Mouse (Mus musculus) limb, embryonic 13.5 days (tissue): Measurements from ENCODE around the gene Serping1. TPM values are rescaled to one million over a fixed set of nuclear protein-coding genes. Genes with fewer than 3 reads are reported as not detected.

ENCODE experiments used
- ATAC-seq: fragments of 200-750 bp; cut with Nextera tagmentation; 2 replicates; pipeline ENCODE4 v1.8.0; 2017; ENCODE audit warnings: low read depth, moderate number of reproducible peaks, moderate TSS enrichment; ENCODE audit not compliant: low FRiP score
- H3K27ac ChIP-seq: fragments of 300-500 bp; sonication (generic); 2 replicates; pipeline ENCODE4 v1.5.1; 2015; ENCODE audit warnings: inconsistent platforms, mild to moderate bottlenecking, moderate library complexity
- H3K27me3 ChIP-seq: fragments of 300-500 bp; sonication (generic); 2 replicates; pipeline ENCODE4 v1.6.1; 2015; ENCODE audit warnings: mild to moderate bottlenecking, inconsistent platforms
- H3K36me3 ChIP-seq: fragments of 300-500 bp; sonication (generic); 2 replicates; pipeline ENCODE4 v1.6.1; 2015; ENCODE audit warnings: inconsistent platforms, mild to moderate bottlenecking, moderate library complexity
- H3K4me1 ChIP-seq: fragments of 300-500 bp; sonication (generic); 2 replicates; pipeline ENCODE4 v1.6.1; 2015; ENCODE audit warnings: inconsistent platforms
- H3K4me2 ChIP-seq: fragments of 300-500 bp; sonication (generic); replicated peaks from 2 replicates; pipeline ENCODE4 v1.6.1; 2015; ENCODE audit warnings: inconsistent platforms, mild to moderate bottlenecking, moderate library complexity
- H3K4me3 ChIP-seq: fragments of 300-500 bp; sonication (generic); 2 replicates; pipeline ENCODE4 v1.5.1; 2015; ENCODE audit warnings: moderate library complexity, mild to moderate bottlenecking, inconsistent platforms
- H3K9ac ChIP-seq: fragments of 300-500 bp; sonication (generic); 2 replicates; pipeline ENCODE4 v1.6.1; 2015; ENCODE audit warnings: mild to moderate bottlenecking, inconsistent platforms
- H3K9me3 ChIP-seq: fragments of 300-500 bp; sonication (generic); 2 replicates; pipeline ENCODE4 v1.6.1; 2016; ENCODE audit warnings: inconsistent platforms
- WGBS: fragments of 180-500 bp; shearing (Covaris S2); methylation state at CpG from one replicate; pipeline ENCODE4 v1.1.7; 2015; 5-methylcytosine and 5-hydroxymethylcytosine counted together
- microRNA counts: library from miRNA; unstranded; fragments of <30 nt; microRNA quantifications from one replicate; lab custom pipeline; 2016
- microRNA-seq: library from miRNA; unstranded; fragments of <30 nt; microRNA quantifications from one replicate; pipeline ENCODE4, GENCODE M21; 2016
- polyA plus RNA-seq: library from polyadenylated mRNA; unstranded; fragments of >200 nt; fragmentation: Nextera tagmentation; extraction: Ambion mirVana; gene quantifications from 2 replicates; pipeline ENCODE4 v1.2.1, GENCODE M21; 2015

Gene Serping1
- polyA plus RNA-seq, 1 experiment from 2014 or later, result 30.1 TPM

GRCm38 (mm10) chr2:84720718-84721117 is 54.5 kb downstream of the Serping1 start:
- Histone ChIP-seq H3K4me3 (no peak overlapping the region), H3K27ac (no peak overlapping the region), H3K4me2 (no peak overlapping the region), H3K9me3 (no peaks in the 10 kb centered on the region), H3K9ac (no peak overlapping the region), H3K4me1 (peaks cover 8% of the 10 kb centered on the region), H3K27me3 (no peaks in the 10 kb centered on the region), H3K36me3 (peaks cover 35% of the 10 kb centered on the region)
- WGBS, result 82% methylated on average over 2 of the region's 2 CpGs
- no peak for ATAC-seq

GRCm38 (mm10) chr2:84717357-84717756 is 57.9 kb downstream of the Serping1 start:
- no peak overlapping the region for H3K9ac ChIP-seq
- no peak overlapping the region for H3K4me3 ChIP-seq
- no peak overlapping the region for H3K27ac ChIP-seq
- H3K27me3 ChIP-seq, result no peaks in the 10 kb centered on the region
- no peak for ATAC-seq
- H3K36me3 ChIP-seq, result peaks cover 12% of the 10 kb centered on the region
- WGBS, result 91% methylated on average over 4 of the region's 4 CpGs
- peaks cover 13% of the 10 kb centered on the region for H3K4me1 ChIP-seq
- no peaks in the 10 kb centered on the region for H3K9me3 ChIP-seq
- no peak overlapping the region for H3K4me2 ChIP-seq

GRCm38 (mm10) chr2:84716423-84717355 is 58.6 kb downstream of the Serping1 start:
- H3K9me3 ChIP-seq, result no peaks in the 10 kb centered on the region
- peak overlapping the region; percentile 77 for H3K4me3 ChIP-seq
- no peaks in the 10 kb centered on the region for H3K27me3 ChIP-seq
- H3K4me1 ChIP-seq, result peaks cover 13% of the 10 kb centered on the region
- peak overlapping the region; percentile 94; the same call in 1 of the 2 replicates for H3K27ac ChIP-seq
- H3K4me2 ChIP-seq, result peak overlapping the region; percentile 74
- H3K9ac ChIP-seq, result peak overlapping the region; percentile 78
- WGBS, result 29% methylated on average over 9 of the region's 9 CpGs
- no peak for ATAC-seq
- H3K36me3 ChIP-seq, result peaks cover 6% of the 10 kb centered on the region

GRCm38 (mm10) chr2:84715562-84716361 is 59.5 kb downstream of the Serping1 start:
- Histone ChIP-seq H3K9me3 (no peaks in the 10 kb centered on the region), H3K4me1 (peaks cover 13% of the 10 kb centered on the region), H3K27me3 (no peaks in the 10 kb centered on the region), H3K36me3 (peaks cover 3% of the 10 kb centered on the region), H3K4me2 (peak overlapping the region; percentile 74), H3K9ac (peak overlapping the region; percentile 78), H3K4me3 (peak overlapping the region; percentile 77), H3K27ac (peak overlapping the region; percentile 94)
- WGBS, result under 1% methylated on average over 33 of the region's 33 CpGs
- ATAC-seq, result peak; percentile 96

MicroRNAs encoded within 50 kb of the gene (microRNA counts, 519-probe panel; counts per million panel counts)
- microRNA mmu-miR-130a (lab: Ali Mortazavi, UCI), result 5,812 counts per million, percentile 99 among the panel's probes with 10 or more counts

Small RNA genes lying within 50 kb of the gene (microRNA-seq; reads per million reads assigned to microRNA genes)
- 34,911 reads per million, percentile 98 among the genes with 10 or more reads in this experiment for gene Mir130a

Other genes starting within 250 kb of the Serping1 start
- gene Ctnnd1, start 124.7 kb downstream of the Serping1 start, polyA plus RNA-seq, result 42.7 and 45.7 TPM in 2 replicates
- 0.22 and 0.45 TPM in 2 replicates for gene Btbd18, start 116.4 kb downstream of the Serping1 start, polyA plus RNA-seq
- 310 and 320 TPM in 2 replicates for gene Selenoh, start 104.7 kb downstream of the Serping1 start, polyA plus RNA-seq
- not detected in 2 replicates for gene Gm28635, start 97.4 kb downstream of the Serping1 start, polyA plus RNA-seq
- gene Med19, start 97.0 kb downstream of the Serping1 start, polyA plus RNA-seq, result 32.2 and 34.5 TPM in 2 replicates
- gene Tmx2, start 96.3 kb downstream of the Serping1 start, polyA plus RNA-seq, result 111 and 113 TPM in 2 replicates
- gene Zdhhc5, start 60.3 kb downstream of the Serping1 start, polyA plus RNA-seq, result 25.6 and 27.8 TPM in 2 replicates
- gene Clp1, start 48.1 kb downstream of the Serping1 start, polyA plus RNA-seq, result 39.7 and 41.0 TPM in 2 replicates
- gene Ypel4, start 41.4 kb downstream of the Serping1 start, polyA plus RNA-seq, result 10.2 and 11.2 TPM in 2 replicates
- gene Gm19426, start 31.8 kb downstream of the Serping1 start, polyA plus RNA-seq, result 11.4 and 12.9 TPM in 2 replicates
- 31.8 and 32.9 TPM in 2 replicates for gene Ube2l6, start 23.4 kb upstream of the Serping1 start, polyA plus RNA-seq
- gene Smtnl1, start 47.2 kb upstream of the Serping1 start, polyA plus RNA-seq, result 0.14 and 0.27 TPM in 2 replicates
- 47.8 and 51.3 TPM in 2 replicates for gene Timm10, start 51.6 kb upstream of the Serping1 start, polyA plus RNA-seq
- gene Slc43a1, start 63.4 kb upstream of the Serping1 start, polyA plus RNA-seq, result 16.8 and 18.9 TPM in 2 replicates
- 0.65 and 1.1 TPM in 2 replicates for gene Rtn4rl2, start 111.3 kb upstream of the Serping1 start, polyA plus RNA-seq
- gene Slc43a3, start 161.1 kb upstream of the Serping1 start, polyA plus RNA-seq, result 32.8 and 37.4 TPM in 2 replicates
- 0.23 and 0.65 TPM in 2 replicates for gene Prg2, start 205.0 kb upstream of the Serping1 start, polyA plus RNA-seq
- gene Prg3, start 212.8 kb upstream of the Serping1 start, polyA plus RNA-seq, result not detected in 2 replicates